Mouse (Mus musculus): ENCODE results near the gene Gm49352. TPM values are rescaled to one million over a fixed set of nuclear protein-coding genes. Genes with fewer than 3 reads are reported as not detected.
"Not testable (repeated sequence)": the region's sequence is repeated elsewhere in the genome, so short reads cannot be mapped to it uniquely, and the experiment has no call there.

The Gm49352 gene
- polyA plus RNA-seq (2011; ENCODE audit: insufficient read length, low read depth, missing spikeins), result not detected in 2 replicates

- not testable (repeated sequence) for H3K4me3 ChIP-seq (ENCODE audit: insufficient read depth, low read length); H3K27ac ChIP-seq (ENCODE audit: insufficient read depth, low read length); H3K4me1 ChIP-seq (ENCODE audit: control insufficient read depth, insufficient read depth, low read length)
These were observed at the start of gene Gm49352 for GRCm38 (mm10) chr13:61568074-61568473. TSS of gene Gm49352 (minus strand) at chr13:61568174.

- no peaks in the 10 kb centered on the region for H3K4me1 ChIP-seq (ENCODE audit: control insufficient read depth, insufficient read depth, low read length)
- TF ChIP-seq POLR2A (IDR thresholded peaks at IDR 0.05; ENCODE audit: low read depth, low read length), result no peak
- no peak for TF ChIP-seq CTCF (IDR thresholded peaks at IDR 0.05; ENCODE audit: borderline replicate concordance, insufficient read depth, low read length)
- no peak within 1 kb of the TSS for H3K4me3 ChIP-seq (ENCODE audit: insufficient read depth, low read length)
- H3K27ac ChIP-seq (ENCODE audit: insufficient read depth, low read length), result no peak within 1 kb of the TSS
These were observed 2.1 kb upstream of the Gm49352 start, which contains the start of gene Cts3 for GRCm38 (mm10) chr13:61570027-61570426. TSS of gene Cts3 (minus strand) at chr13:61570127.

GRCm38 (mm10) chr13:61541631-61542030, 26.3 kb downstream of the Gm49352 start, which contains the start of gene Ctsm:
TSS of gene Ctsm (minus strand) at chr13:61541839.
- Histone ChIP-seq H3K4me3 (ENCODE audit: insufficient read depth, low read length) (no peak within 1 kb of the TSS), H3K4me1 (ENCODE audit: control insufficient read depth, insufficient read depth, low read length) (no peaks in the 10 kb centered on the region), H3K27ac (ENCODE audit: insufficient read depth, low read length) (no peak within 1 kb of the TSS)
- no peak for TF ChIP-seq CTCF (IDR thresholded peaks at IDR 0.05; ENCODE audit: borderline replicate concordance, insufficient read depth, low read length)
- TF ChIP-seq POLR2A (IDR thresholded peaks at IDR 0.05; ENCODE audit: low read depth, low read length), result no peak

Other genes with a start within 250 kb of the Gm49352 start
- gene Cts7, start 210.0 kb downstream of the Gm49352 start, polyA plus RNA-seq (2011; ENCODE audit: insufficient read length, low read depth, missing spikeins), result not detected in 2 replicates
- gene Ctsm, start 26.3 kb downstream of the Gm49352 start, polyA plus RNA-seq (2011; ENCODE audit: insufficient read length, low read depth, missing spikeins), result not detected in 2 replicates
- not detected in 2 replicates for gene Cts3, start 2.0 kb upstream of the Gm49352 start, polyA plus RNA-seq (2011; ENCODE audit: insufficient read length, low read depth, missing spikeins)